Mouse (Mus musculus) myocyte (in vitro differentiated cells): ENCODE results near the gene Hspa1l. TPM values are rescaled to one million over a fixed set of nuclear protein-coding genes. Genes with fewer than 3 reads are reported as not detected.
A peak's percentile ranks its signal among the peaks of the same experiment; 100 is the strongest.
"Not testable (repeated sequence)": the region's sequence is repeated elsewhere in the genome, so short reads cannot be mapped to it uniquely, and the experiment has no call there.

Experiments
- H3K27me3 ChIP-seq: one replicate; pipeline ENCODE4 v1.6.1; 2011; ENCODE audit not compliant: control insufficient read depth, insufficient read depth, insufficient read length
- H3K36me3 ChIP-seq: one replicate; pipeline ENCODE4 v1.6.1; 2011; ENCODE audit not compliant: control insufficient read depth, insufficient read depth
- H3K4me2 ChIP-seq: one replicate; pipeline ENCODE4 v1.6.1; 2011; ENCODE audit warnings: low read depth, control low read depth
- H3K4me3 ChIP-seq: one replicate; pipeline ENCODE4 v1.5.1; 2011; ENCODE audit warnings: mild to moderate bottlenecking, control low read depth, moderate library complexity
- H3K79me2 ChIP-seq: one replicate; pipeline ENCODE4 v1.6.1; 2011; ENCODE audit not compliant: control insufficient read depth, insufficient read depth
- H3ac ChIP-seq: one replicate; pipeline ENCODE4 v1.6.1; 2011; ENCODE audit not compliant: control insufficient read depth, insufficient read length
- CEBPB ChIP-seq: IDR thresholded peaks from 2 replicates; pipeline ENCODE4 v1.6.1; 2011; ENCODE audit warnings: mild to moderate bottlenecking, moderate library complexity; ENCODE audit not compliant: poor library complexity, insufficient read depth, severe bottlenecking
- E2F4 ChIP-seq: IDR thresholded peaks from one replicate; pipeline ENCODE4 v1.6.1; 2011; ENCODE audit warnings: mild to moderate bottlenecking, control low read depth, moderate library complexity; ENCODE audit not compliant: insufficient read depth
- MAX ChIP-seq: IDR thresholded peaks from one replicate; pipeline ENCODE4 v1.6.1; 2011; ENCODE audit warnings: low read depth, mild to moderate bottlenecking, control low read depth
- MYOD1 ChIP-seq, 3 experiments: IDR thresholded peaks; one replicate each; pipeline ENCODE4 v1.6.1; 2011; ENCODE audit warnings: control low read depth in 2 of 3, low read depth in 2 of 3, mild to moderate bottlenecking in 2 of 3, moderate library complexity in 1 of 3; ENCODE audit not compliant: insufficient read length in 2 of 3, control insufficient read depth in 1 of 3
- MYOG ChIP-seq, 3 experiments: IDR thresholded peaks; one replicate each; pipeline ENCODE4 v1.6.1; 2011; ENCODE audit warnings: control low read depth in 2 of 3, low read depth in 2 of 3, mild to moderate bottlenecking in 2 of 3; ENCODE audit not compliant: insufficient read length in 2 of 3, control insufficient read depth in 1 of 3, insufficient read depth in 1 of 3
- POLR2A ChIP-seq: IDR thresholded peaks from one replicate; pipeline ENCODE4 v1.6.1; 2011; ENCODE audit warnings: low read depth, mild to moderate bottlenecking, control low read depth, moderate library complexity; ENCODE audit not compliant: insufficient read length
- POLR2AphosphoS2 ChIP-seq: IDR thresholded peaks from one replicate; pipeline ENCODE4 v1.6.1; 2011; ENCODE audit warnings: low read depth, control low read depth; ENCODE audit not compliant: insufficient read length
- REST ChIP-seq: IDR thresholded peaks from one replicate; pipeline ENCODE4 v1.6.1; 2011; ENCODE audit warnings: mild to moderate bottlenecking, control low read depth, moderate library complexity; ENCODE audit not compliant: insufficient read depth, insufficient read length
- SRF ChIP-seq: IDR thresholded peaks from one replicate; pipeline ENCODE4 v1.6.1; 2011; ENCODE audit warnings: low read depth; ENCODE audit not compliant: control insufficient read depth, insufficient read length
- TCF12 ChIP-seq: IDR thresholded peaks from one replicate; pipeline ENCODE4 v1.6.1; 2011; ENCODE audit warnings: mild to moderate bottlenecking, control low read depth; ENCODE audit not compliant: poor library complexity, insufficient read depth, severe bottlenecking
- TCF3 ChIP-seq: IDR thresholded peaks from one replicate; pipeline ENCODE4 v1.6.1; 2011; ENCODE audit warnings: low read depth, control low read depth; ENCODE audit not compliant: insufficient read length
- USF1 ChIP-seq: IDR thresholded peaks from one replicate; pipeline ENCODE4 v1.6.1; 2011; ENCODE audit warnings: low read depth, mild to moderate bottlenecking, control low read depth, moderate library complexity
- polyA plus RNA-seq: library from polyadenylated mRNA; unstranded; fragments of >200 nt; fragmentation: generic; extraction: Trizol; gene quantifications from one replicate; pipeline ENCODE4 v1.2.1, GENCODE M21; 2012; ENCODE audit warnings: missing spikeins

The Hspa1l gene
- polyA plus RNA-seq, 1 experiment: 1.3 TPM

- Histone ChIP-seq H3ac (peak overlapping the region; percentile 73), H3K79me2 (peaks cover 43% of the 10 kb centered on the region), H3K4me2 (peak overlapping the region; percentile 84), H3K36me3 (peaks cover 18% of the 10 kb centered on the region), H3K27me3 (no peaks in the 10 kb centered on the region), H3K4me3 (peak overlapping the region; percentile 71)
- TF ChIP-seq E2F4 (no peak), POLR2AphosphoS2 (no peak), MYOG (IDR thresholded peaks at IDR 0.05; ENCODE audit: control insufficient read depth in 1 of 3, insufficient read depth in 1 of 3, insufficient read length in 2 of 3, low read depth in 2 of 3) (no peak), USF1 (no peak)
Observed at GRCm38 (mm10) chr17:34982328-34982727, 9.8 kb downstream of the Hspa1l start.

GRCm38 (mm10) chr17:34984218-34984617, 11.7 kb downstream of the Hspa1l start:
- Histone ChIP-seq H3K4me3 (no peak overlapping the region), H3K79me2 (peaks cover 43% of the 10 kb centered on the region), H3K4me2 (no peak overlapping the region), H3K36me3 (peaks cover 27% of the 10 kb centered on the region), H3ac (no peak overlapping the region), H3K27me3 (no peaks in the 10 kb centered on the region)
- no peak for TF ChIP-seq POLR2A
- TF ChIP-seq USF1: no peak
- TF ChIP-seq MYOD1 (IDR thresholded peaks at IDR 0.05; ENCODE audit: control insufficient read depth in 1 of 3, insufficient read length in 2 of 3, low read depth in 2 of 3): no peak
- TF ChIP-seq POLR2AphosphoS2: no peak
- TF ChIP-seq SRF: no peak
- TF ChIP-seq E2F4: no peak
- no peak for TF ChIP-seq REST
- no peak for TF ChIP-seq TCF12
- no peak for TF ChIP-seq CEBPB
- TF ChIP-seq MYOG (IDR thresholded peaks at IDR 0.05; ENCODE audit: control insufficient read depth in 1 of 3, insufficient read depth in 1 of 3, insufficient read length in 2 of 3, low read depth in 2 of 3): no peak
- no peak for TF ChIP-seq MAX
- TF ChIP-seq TCF3: no peak

DNA sequence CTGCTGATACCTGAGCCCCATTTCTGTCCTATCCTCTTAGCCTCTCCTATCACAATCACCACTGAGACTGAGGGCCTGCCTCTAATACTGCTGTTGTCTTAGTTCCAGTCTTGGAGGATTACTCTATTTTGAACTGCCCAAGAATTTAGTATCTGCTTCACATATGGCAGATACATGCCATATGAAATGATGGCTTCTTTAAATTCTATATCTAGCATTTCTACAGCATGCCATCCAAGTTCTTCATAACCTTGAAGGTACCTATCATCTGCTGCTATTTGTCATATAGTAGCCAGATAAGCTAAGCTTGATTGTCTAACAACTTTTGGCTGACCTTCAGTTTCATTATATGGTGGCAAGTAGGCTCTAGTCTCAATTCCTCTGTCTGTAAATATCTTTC, 22.2 kb downstream of the Hspa1l start:
- no peak overlapping the region for H3K4me2 ChIP-seq
- TF ChIP-seq TCF12 (no peak), SRF (no peak), TCF3 (no peak), POLR2A (no peak), POLR2AphosphoS2 (no peak), CEBPB (no peak), MAX (no peak), E2F4 (no peak), REST (no peak), MYOD1 (IDR thresholded peaks at IDR 0.05; ENCODE audit: control insufficient read depth in 1 of 3, insufficient read length in 2 of 3, low read depth in 2 of 3) (no peak), MYOG (IDR thresholded peaks at IDR 0.05; ENCODE audit: control insufficient read depth in 1 of 3, insufficient read depth in 1 of 3, insufficient read length in 2 of 3, low read depth in 2 of 3) (no peak), USF1 (no peak)
- H3K27me3 ChIP-seq: no peaks in the 10 kb centered on the region
- H3K79me2 ChIP-seq: peaks cover 24% of the 10 kb centered on the region
- no peak overlapping the region for H3K4me3 ChIP-seq
- H3ac ChIP-seq: no peak overlapping the region
- peaks cover 18% of the 10 kb centered on the region for H3K36me3 ChIP-seq

- Histone ChIP-seq H3K79me2 (peaks cover 27% of the 10 kb centered on the region), H3K36me3 (peaks cover 17% of the 10 kb centered on the region)
- not testable (repeated sequence) for H3K4me3 ChIP-seq, H3K27me3 ChIP-seq, H3ac ChIP-seq, H3K4me2 ChIP-seq
Observed at GRCm38 (mm10) chr17:34995192-34995591, 22.7 kb downstream of the Hspa1l start.

DNA sequence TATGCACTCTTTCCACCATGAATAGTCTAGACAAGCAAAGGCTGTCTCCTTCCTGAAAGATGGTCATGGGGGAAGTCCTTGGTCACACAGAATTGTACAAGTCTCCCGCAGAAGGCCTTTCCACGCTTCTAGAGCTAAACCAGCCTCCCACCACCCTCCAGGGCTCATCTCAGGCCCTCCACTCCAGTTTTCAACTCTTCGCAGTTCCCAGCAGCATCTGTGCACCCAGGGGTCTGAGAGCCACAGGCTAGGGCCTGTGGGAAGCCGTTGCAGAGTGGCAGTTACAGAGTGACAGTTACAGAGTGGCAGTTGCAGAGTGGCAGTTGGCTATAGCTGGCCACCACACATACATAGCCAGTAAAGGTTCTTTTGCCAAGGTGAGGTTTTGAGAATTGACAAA, 23.4 kb downstream of the Hspa1l start:
- not testable (repeated sequence) for H3ac ChIP-seq, H3K4me2 ChIP-seq, H3K4me3 ChIP-seq, H3K27me3 ChIP-seq
- Histone ChIP-seq H3K79me2 (peaks cover 27% of the 10 kb centered on the region), H3K36me3 (peaks cover 14% of the 10 kb centered on the region)
